Mouse (Mus musculus) heart, adult 2 months (tissue): ENCODE data around the gene Krt6a. TPM values are rescaled to one million over a fixed set of nuclear protein-coding genes. Genes with fewer than 3 reads are reported as not detected.

Experiments
- DNase-seq, 2 experiments: peaks; one replicate each; pipeline ENCODE4 v3.0.0; 2021
- H3K27ac ChIP-seq: fragments of 200-600 bp; 2 replicates; pipeline ENCODE4 v1.8.1; 2022
- H3K27me3 ChIP-seq: fragments of 200-500 bp; 2 replicates; pipeline ENCODE4 v1.6.1; 2012; ENCODE audit warnings: mild to moderate bottlenecking, low read length, inconsistent platforms, mixed read lengths; ENCODE audit not compliant: control insufficient read depth, insufficient read depth
- H3K36me3 ChIP-seq: fragments of 200-500 bp; 2 replicates; pipeline ENCODE4 v1.6.1; 2012; ENCODE audit warnings: low read length, inconsistent platforms; ENCODE audit not compliant: control insufficient read depth, insufficient read depth
- H3K4me1 ChIP-seq: fragments of 200-500 bp; 2 replicates; pipeline ENCODE4 v1.6.1; 2011; ENCODE audit warnings: low read length; ENCODE audit not compliant: control insufficient read depth, insufficient read depth
- H3K4me3 ChIP-seq: fragments of 200-600 bp; 2 replicates; pipeline ENCODE4 v1.8.1; 2022
- H3K79me2 ChIP-seq: fragments of 200-500 bp; replicated peaks from 2 replicates; pipeline ENCODE4 v1.6.1; 2012; ENCODE audit warnings: mild to moderate bottlenecking, inconsistent platforms, low read length, moderate library complexity, mixed read lengths; ENCODE audit not compliant: control insufficient read depth, insufficient read depth
- H3K9ac ChIP-seq: fragments of 200-500 bp; 2 replicates; pipeline ENCODE4 v1.6.1; 2012; ENCODE audit warnings: low read depth, mild to moderate bottlenecking, control low read depth, inconsistent platforms, low read length, mixed read lengths
- CTCF ChIP-seq: fragments of 200-600 bp; IDR thresholded peaks from 2 replicates; pipeline ENCODE4 v1.8.1; 2022; ENCODE audit warnings: antibody characterized with exemption, mild to moderate bottlenecking, moderate library complexity
- EP300 ChIP-seq: fragments of 200-500 bp; IDR thresholded peaks from 2 replicates; pipeline ENCODE4 v1.6.1; 2011; ENCODE audit warnings: low read depth, low read length, control low read depth; ENCODE audit not compliant: insufficient read depth
- POLR2A ChIP-seq: fragments of 200-500 bp; IDR thresholded peaks from 2 replicates; pipeline ENCODE4 v1.6.1; 2011; ENCODE audit warnings: mild to moderate bottlenecking, low read depth, low read length, control low read depth; ENCODE audit not compliant: insufficient read depth
- WGBS: fragments of 180-500 bp; shearing (Covaris S2); methylation state at CpG from one replicate; pipeline ENCODE4 v1.1.7; 2018; 5-methylcytosine and 5-hydroxymethylcytosine counted together
- intact Hi-C: fragments of 180-260 bp; cut with DNase I; formaldehyde crosslinking; loops from one replicate; pipeline ENCODE4 v1.15.1; 2025
- microRNA-seq, 2 experiments: library from miRNA; unstranded; fragments of <30 nt; microRNA quantifications; one replicate each; pipeline ENCODE4 v1.2.0; 2021
- polyA plus RNA-seq: library from polyadenylated mRNA; depleted of rRNA; stranded (reverse); fragments of >200 nt; gene quantifications from 2 replicates; pipeline ENCODE4 v1.2.3, GENCODE M21; 2012; rRNA removed
- total RNA-seq, 2 experiments: library from RNA; stranded (reverse); gene quantifications; 2 replicates each; pipeline ENCODE4 v1.2.3; 2021

Krt6a gene
- total and polyA plus RNA-seq, 3 experiments, result not detected

GRCm38 (mm10) chr15:101675978-101676377 lies 18.1 kb downstream of the Krt6a start:
- no peaks in the 10 kb centered on the region for H3K27me3 ChIP-seq
- TF ChIP-seq EP300 (no peak), POLR2A (no peak), CTCF (no peak)
- 89% methylated on average over 1 of the region's 1 CpGs for WGBS
- no peak overlapping the region for H3K27ac ChIP-seq
- H3K4me1 ChIP-seq, result no peaks in the 10 kb centered on the region
- H3K4me3 ChIP-seq, result no peak overlapping the region
- no peak for DNase-seq
- no peak overlapping the region for H3K9ac ChIP-seq
- H3K79me2 ChIP-seq, result no peaks in the 10 kb centered on the region
- no peaks in the 10 kb centered on the region for H3K36me3 ChIP-seq
- intact Hi-C loops, result no loop called here

- Histone ChIP-seq H3K79me2 (no peaks in the 10 kb centered on the region), H3K27me3 (no peaks in the 10 kb centered on the region), H3K36me3 (no peaks in the 10 kb centered on the region), H3K4me3 (no peak overlapping the region), H3K9ac (no peak overlapping the region), H3K4me1 (no peaks in the 10 kb centered on the region), H3K27ac (no peak overlapping the region)
- TF ChIP-seq POLR2A (no peak), CTCF (no peak), EP300 (no peak)
- WGBS, result 79% methylated on average over 5 of the region's 5 CpGs
- no peak for DNase-seq
- intact Hi-C loops, result no loop called here
Observed at GRCm38 (mm10) chr15:101652736-101653265, 41.3 kb downstream of the Krt6a start.

- no peak within 1 kb of the TSS for H3K4me3 ChIP-seq
- no peaks in the 10 kb centered on the region for H3K4me1 ChIP-seq
- no peak for TF ChIP-seq CTCF
- no peak for TF ChIP-seq EP300
- TF ChIP-seq POLR2A, result no peak
- no peak for DNase-seq
- intact Hi-C loops, result no loop called here
- H3K79me2 ChIP-seq, result no peaks in the 10 kb centered on the region
- no peaks in the 10 kb centered on the region for H3K27me3 ChIP-seq
- H3K9ac ChIP-seq, result no peak within 1 kb of the TSS
- no peak within 1 kb of the TSS for H3K27ac ChIP-seq
- no peaks in the 10 kb centered on the region for H3K36me3 ChIP-seq
- 71% methylated on average over 3 of the region's 3 CpGs for WGBS
Observed at GRCm38 (mm10) chr15:101647280-101647679, 46.8 kb downstream of the Krt6a start, which contains the start of gene Gm5478. Gm5478 (minus strand) TSS chr15:101647380.

Small RNAs within 50 kb of the gene (microRNA-seq; reads per million reads assigned to microRNA genes)
- gene Gm44323 (0 reads per million in 2 experiments), gene Gm44342 (0 reads per million in 2 experiments), gene Gm44383 (0 reads per million in 2 experiments), gene Gm44479 (0 reads per million in 2 experiments)

Other genes with a start within 250 kb of the Krt6a start
- gene Krt88, start 246.6 kb downstream of the Krt6a start, total RNA-seq, result not detected
- not detected in 2 replicates for gene Krt88, start 246.6 kb downstream of the Krt6a start, polyA plus RNA-seq
- not detected for gene Krt81, start 230.6 kb downstream of the Krt6a start, total RNA-seq
- not detected in 2 replicates for gene Krt81, start 230.6 kb downstream of the Krt6a start, polyA plus RNA-seq
- not detected for gene Krt86, start 220.8 kb downstream of the Krt6a start, total RNA-seq
- 0.12 TPM in 1 of 2 replicates, not detected in the other for gene Krt86, start 220.8 kb downstream of the Krt6a start, polyA plus RNA-seq
- gene Krt83, start 202.8 kb downstream of the Krt6a start, total RNA-seq, result not detected
- gene Krt83, start 202.8 kb downstream of the Krt6a start, polyA plus RNA-seq, result not detected in 2 replicates
- not detected for gene Gm49425, start 177.0 kb downstream of the Krt6a start, total RNA-seq
- gene Gm49425, start 177.0 kb downstream of the Krt6a start, polyA plus RNA-seq, result not detected in 2 replicates
- gene Krt84, start 161.5 kb downstream of the Krt6a start, total RNA-seq, result not detected
- not detected in 2 replicates for gene Krt84, start 161.5 kb downstream of the Krt6a start, polyA plus RNA-seq
- gene Krt82, start 143.6 kb downstream of the Krt6a start, total RNA-seq, result not detected
- not detected in 2 replicates for gene Krt82, start 143.6 kb downstream of the Krt6a start, polyA plus RNA-seq
- gene Krt90, start 131.4 kb downstream of the Krt6a start, total RNA-seq, result not detected
- gene Krt90, start 131.4 kb downstream of the Krt6a start, polyA plus RNA-seq, result 0.06 TPM in 1 of 2 replicates, not detected in the other
- not detected for gene Krt75, start 120.4 kb downstream of the Krt6a start, total RNA-seq
- not detected in 2 replicates for gene Krt75, start 120.4 kb downstream of the Krt6a start, polyA plus RNA-seq
- gene Gm5414, start 66.1 kb downstream of the Krt6a start, total RNA-seq, result not detected
- gene Gm5414, start 66.1 kb downstream of the Krt6a start, polyA plus RNA-seq, result not detected in 2 replicates
- not detected for gene Gm5478, start 46.9 kb downstream of the Krt6a start, total RNA-seq
- not detected in 2 replicates for gene Gm5478, start 46.9 kb downstream of the Krt6a start, polyA plus RNA-seq
- gene Krt6b, start 14.0 kb downstream of the Krt6a start, total RNA-seq, result not detected
- 0.04 TPM in 1 of 2 replicates, not detected in the other for gene Krt6b, start 14.0 kb downstream of the Krt6a start, polyA plus RNA-seq
- gene Krt5, start 18.6 kb upstream of the Krt6a start, total RNA-seq, result under 1 TPM in 1 of 2 experiments, not detected in 1; 0.23 TPM
- 1.3 TPM in 1 of 2 replicates, not detected in the other for gene Krt5, start 18.6 kb upstream of the Krt6a start, polyA plus RNA-seq
- gene Krt71, start 48.8 kb upstream of the Krt6a start, total RNA-seq, result not detected
- not detected in 2 replicates for gene Krt71, start 48.8 kb upstream of the Krt6a start, polyA plus RNA-seq
- gene Krt72, start 92.2 kb upstream of the Krt6a start, total RNA-seq, result not detected
- gene Krt72, start 92.2 kb upstream of the Krt6a start, polyA plus RNA-seq, result not detected in 2 replicates
- gene Krt73, start 108.0 kb upstream of the Krt6a start, total RNA-seq, result not detected
- not detected in 2 replicates for gene Krt73, start 108.0 kb upstream of the Krt6a start, polyA plus RNA-seq
- gene Krt2, start 123.9 kb upstream of the Krt6a start, total RNA-seq, result not detected
- gene Krt2, start 123.9 kb upstream of the Krt6a start, polyA plus RNA-seq, result not detected in 2 replicates
- gene Krt1, start 156.5 kb upstream of the Krt6a start, total RNA-seq, result not detected
- gene Krt1, start 156.5 kb upstream of the Krt6a start, polyA plus RNA-seq, result 0.04 TPM in 1 of 2 replicates, not detected in the other
- under 1 TPM in 1 of 2 experiments, not detected in 1; 0.31 TPM for gene Krt77, start 175.4 kb upstream of the Krt6a start, total RNA-seq
- not detected in 2 replicates for gene Krt77, start 175.4 kb upstream of the Krt6a start, polyA plus RNA-seq
- not detected for gene Krt76, start 198.6 kb upstream of the Krt6a start, total RNA-seq
- gene Krt76, start 198.6 kb upstream of the Krt6a start, polyA plus RNA-seq, result not detected in 2 replicates
- not detected for gene Krt4, start 230.4 kb upstream of the Krt6a start, total RNA-seq
- 0.43 TPM in 1 of 2 replicates, not detected in the other for gene Krt4, start 230.4 kb upstream of the Krt6a start, polyA plus RNA-seq
- gene Krt79, start 246.0 kb upstream of the Krt6a start, total RNA-seq, result under 1 TPM in 1 of 2 experiments, not detected in 1; 0.27 TPM
- 1.5 and 2.3 TPM in 2 replicates for gene Krt79, start 246.0 kb upstream of the Krt6a start, polyA plus RNA-seq